Mouse (Mus musculus): ENCODE results near the gene Stx1a. TPM values are rescaled to one million over a fixed set of nuclear protein-coding genes. Genes with fewer than 3 reads are reported as not detected.
"Not testable (repeated sequence)": the region's sequence is repeated elsewhere in the genome, so short reads cannot be mapped to it uniquely, and the experiment has no call there.

Gene Stx1a
- polyA plus RNA-seq, 1 experiment from 2014 or later: 6.6 TPM

- Histone ChIP-seq H3K4me3 (replicated peaks; ENCODE audit: low read depth, low read length) (no peak overlapping the region), H3K9ac (ENCODE audit: low read depth, low read length) (no peak overlapping the region), H3K27ac (no peak overlapping the region), H3K4me1 (replicated peaks; ENCODE audit: insufficient read depth, low read length) (no peaks in the 10 kb centered on the region), H3K9me3 (replicated peaks; ENCODE audit: low read length) (no peaks in the 10 kb centered on the region), H3K36me3 (ENCODE audit: insufficient read depth, low read length) (peaks cover 4% of the 10 kb centered on the region; the same call in 1 of the 2 replicates), H3K27me3 (ENCODE audit: insufficient read depth, low read length) (no peaks in the 10 kb centered on the region), H3K4me2 (ENCODE audit: low read length) (no peak overlapping the region)
- WGBS: 89% methylated on average over 3 of the region's 3 CpGs
- ATAC-seq (replicated peaks; ENCODE audit: low FRiP score, low read depth): no peak
- TF ChIP-seq CTCF (IDR thresholded peaks at IDR 0.05; ENCODE audit: low read depth): no peak
- DNase-seq (ENCODE audit: low spot score): no peak
Observed at GRCm38 (mm10) chr5:135044575-135044974, 21.3 kb downstream of the Stx1a start.

GRCm38 (mm10) chr5:135048539-135048938 lies 25.3 kb downstream of the Stx1a start:
- WGBS: 91% methylated on average over 5 of the region's 5 CpGs
- Histone ChIP-seq H3K27me3 (ENCODE audit: insufficient read depth, low read length) (no peaks in the 10 kb centered on the region), H3K4me3 (replicated peaks; ENCODE audit: low read depth, low read length) (no peak overlapping the region), H3K36me3 (ENCODE audit: insufficient read depth, low read length) (peaks cover 13% of the 10 kb centered on the region; the same call in 1 of the 2 replicates), H3K4me2 (ENCODE audit: low read length) (no peak overlapping the region), H3K9ac (ENCODE audit: low read depth, low read length) (no peak overlapping the region), H3K9me3 (replicated peaks; ENCODE audit: low read length) (no peaks in the 10 kb centered on the region), H3K4me1 (replicated peaks; ENCODE audit: insufficient read depth, low read length) (no peaks in the 10 kb centered on the region), H3K27ac (no peak overlapping the region)
- no peak for TF ChIP-seq CTCF (IDR thresholded peaks at IDR 0.05; ENCODE audit: low read depth)
- ATAC-seq (replicated peaks; ENCODE audit: low FRiP score, low read depth) (no peak), DNase-seq (ENCODE audit: low spot score) (no peak)

GRCm38 (mm10) chr5:135049268-135049667 lies 26.0 kb downstream of the Stx1a start:
- not testable (repeated sequence) for H3K27ac ChIP-seq; H3K4me3 ChIP-seq (replicated peaks; ENCODE audit: low read depth, low read length); H3K4me2 ChIP-seq (ENCODE audit: low read length); H3K9me3 ChIP-seq (replicated peaks; ENCODE audit: low read length); DNase-seq (ENCODE audit: low spot score); H3K9ac ChIP-seq (ENCODE audit: low read depth, low read length); ATAC-seq (replicated peaks; ENCODE audit: low FRiP score, low read depth); H3K4me1 ChIP-seq (replicated peaks; ENCODE audit: insufficient read depth, low read length); H3K27me3 ChIP-seq (ENCODE audit: insufficient read depth, low read length)
- H3K36me3 ChIP-seq (ENCODE audit: insufficient read depth, low read length): peaks cover 20% of the 10 kb centered on the region
- WGBS: 94% methylated on average over 6 of the region's 6 CpGs

- Histone ChIP-seq H3K9ac (ENCODE audit: low read depth, low read length) (no peak overlapping the region), H3K4me1 (replicated peaks; ENCODE audit: insufficient read depth, low read length) (no peaks in the 10 kb centered on the region), H3K27me3 (ENCODE audit: insufficient read depth, low read length) (no peaks in the 10 kb centered on the region), H3K4me3 (replicated peaks; ENCODE audit: low read depth, low read length) (no peak overlapping the region), H3K36me3 (ENCODE audit: insufficient read depth, low read length) (peaks cover 41% of the 10 kb centered on the region), H3K4me2 (ENCODE audit: low read length) (no peak overlapping the region), H3K27ac (no peak overlapping the region), H3K9me3 (replicated peaks; ENCODE audit: low read length) (no peaks in the 10 kb centered on the region)
- 91% methylated on average over 12 of the region's 12 CpGs for WGBS
- DNase-seq (ENCODE audit: low spot score) (no peak), ATAC-seq (replicated peaks; ENCODE audit: low FRiP score, low read depth) (no peak)
- no peak for TF ChIP-seq CTCF (IDR thresholded peaks at IDR 0.05; ENCODE audit: low read depth)
Observed at GRCm38 (mm10) chr5:135053356-135053755, 30.1 kb downstream of the Stx1a start.

GRCm38 (mm10) chr5:135063629-135064381 lies 40.5 kb downstream of the Stx1a start, which contains the start of gene Dnajc30:
Gene Dnajc30, plus strand, starts transcription at chr5:135064202.
- WGBS: under 1% methylated on average over 52 of the region's 52 CpGs
- H3K4me1 ChIP-seq (replicated peaks; ENCODE audit: insufficient read depth, low read length): peaks cover 13% of the 10 kb centered on the region; the same call in 1 of the 2 replicates
- peak within 1 kb of the TSS; percentile 84 for H3K4me2 ChIP-seq (ENCODE audit: low read length)
- H3K27me3 ChIP-seq (ENCODE audit: insufficient read depth, low read length): no peaks in the 10 kb centered on the region
- 0 out of 2 replicates have a peak, but pooled peaks cover 15% of the 10 kb centered on the region for H3K36me3 ChIP-seq (ENCODE audit: insufficient read depth, low read length)
- DNase-seq (ENCODE audit: low spot score) (peak; percentile 99), ATAC-seq (replicated peaks; ENCODE audit: low FRiP score, low read depth) (peak; percentile 96)
- H3K9ac ChIP-seq (ENCODE audit: low read depth, low read length): peak within 1 kb of the TSS; percentile 81
- H3K4me3 ChIP-seq (replicated peaks; ENCODE audit: low read depth, low read length): peak within 1 kb of the TSS; percentile 93
- H3K27ac ChIP-seq: peak within 1 kb of the TSS; percentile 72
- no peaks in the 10 kb centered on the region for H3K9me3 ChIP-seq (replicated peaks; ENCODE audit: low read length)
- no peak for TF ChIP-seq CTCF (IDR thresholded peaks at IDR 0.05; ENCODE audit: low read depth)

- Histone ChIP-seq H3K4me2 (ENCODE audit: low read length) (peak overlapping the region; percentile 84), H3K4me1 (replicated peaks; ENCODE audit: insufficient read depth, low read length) (peaks cover 13% of the 10 kb centered on the region; the same call in 1 of the 2 replicates), H3K9ac (ENCODE audit: low read depth, low read length) (peak overlapping the region; percentile 81), H3K4me3 (replicated peaks; ENCODE audit: low read depth, low read length) (peak overlapping the region; percentile 93), H3K9me3 (replicated peaks; ENCODE audit: low read length) (no peaks in the 10 kb centered on the region), H3K36me3 (ENCODE audit: insufficient read depth, low read length) (0 out of 2 replicates have a peak, but pooled peaks cover 13% of the 10 kb centered on the region), H3K27me3 (ENCODE audit: insufficient read depth, low read length) (no peaks in the 10 kb centered on the region), H3K27ac (peak overlapping the region; percentile 72)
- 2% methylated on average over 40 of the region's 40 CpGs for WGBS
- no peak for DNase-seq (ENCODE audit: low spot score)
- ATAC-seq (replicated peaks; ENCODE audit: low FRiP score, low read depth): peak; percentile 47
- no peak for TF ChIP-seq CTCF (IDR thresholded peaks at IDR 0.05; ENCODE audit: low read depth)
Observed at GRCm38 (mm10) chr5:135064382-135064766, 41.1 kb downstream of the Stx1a start.

- 0 out of 2 replicates have a peak, but pooled peaks cover 10% of the 10 kb centered on the region for H3K36me3 ChIP-seq (ENCODE audit: insufficient read depth, low read length)
- not testable (repeated sequence) for H3K27me3 ChIP-seq (ENCODE audit: insufficient read depth, low read length); ATAC-seq (replicated peaks; ENCODE audit: low FRiP score, low read depth); H3K9me3 ChIP-seq (replicated peaks; ENCODE audit: low read length); DNase-seq (ENCODE audit: low spot score)
- peak within 1 kb of the TSS; percentile 84 for H3K4me2 ChIP-seq (ENCODE audit: low read length)
- H3K27ac ChIP-seq: peak within 1 kb of the TSS; percentile 72
- H3K4me1 ChIP-seq (replicated peaks; ENCODE audit: insufficient read depth, low read length): peaks cover 13% of the 10 kb centered on the region; the same call in 1 of the 2 replicates
- 70% methylated on average over 8 of the region's 9 CpGs for WGBS
- peak within 1 kb of the TSS; percentile 81 for H3K9ac ChIP-seq (ENCODE audit: low read depth, low read length)
- H3K4me3 ChIP-seq (replicated peaks; ENCODE audit: low read depth, low read length): peak within 1 kb of the TSS; percentile 93
Observed at GRCm38 (mm10) chr5:135064909-135065446, 41.7 kb downstream of the Stx1a start, which contains the start of gene Bud23. Gene Bud23, minus strand, starts transcription at chr5:135064959.
